Mouse (Mus musculus) layer of hippocampus, adult 11-12 months (tissue): ENCODE measurements at regions not wholly inside any gene's neighbourhood (a gene's known extent, or its start where the extent isn't known, plus 50 kb on each side); places are given as distances from the start of the nearest gene placed in this dataset.
A peak's percentile ranks its signal among the peaks of the same experiment; 100 is the strongest.

Source experiments
- DNase-seq: peaks from one replicate; pipeline ENCODE4 v3.0.0; 2022; ENCODE audit warnings: low spot score

GRCm38 (mm10) chr5:82472146-82472545 is 882.8 kb downstream of the Tecrl start:
- DNase-seq: no peak

DNA sequence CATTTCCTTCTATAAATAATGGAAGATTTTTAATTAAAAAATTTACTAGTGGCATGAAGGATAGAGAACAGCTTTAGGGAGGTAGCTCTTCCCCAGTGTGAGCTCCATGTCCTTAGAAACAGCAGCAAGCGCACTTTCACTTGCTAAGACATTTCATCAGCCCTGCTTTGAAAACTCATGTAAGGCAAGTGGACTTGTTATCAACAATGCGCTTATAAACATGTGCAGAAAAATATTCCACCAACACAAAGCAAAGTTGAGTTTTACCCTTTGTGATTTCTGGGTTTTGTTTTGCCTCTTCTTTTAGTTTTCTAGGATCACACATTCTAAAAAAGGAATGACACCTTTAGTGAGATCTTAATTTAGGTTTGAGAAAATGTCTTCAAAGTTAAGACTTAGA is 890.7 kb downstream of the Tecrl start:
- DNase-seq: no peak

GRCm38 (mm10) chr5:82441288-82441687 is 913.7 kb downstream of the Tecrl start:
- peak; percentile 7 for DNase-seq

DNA sequence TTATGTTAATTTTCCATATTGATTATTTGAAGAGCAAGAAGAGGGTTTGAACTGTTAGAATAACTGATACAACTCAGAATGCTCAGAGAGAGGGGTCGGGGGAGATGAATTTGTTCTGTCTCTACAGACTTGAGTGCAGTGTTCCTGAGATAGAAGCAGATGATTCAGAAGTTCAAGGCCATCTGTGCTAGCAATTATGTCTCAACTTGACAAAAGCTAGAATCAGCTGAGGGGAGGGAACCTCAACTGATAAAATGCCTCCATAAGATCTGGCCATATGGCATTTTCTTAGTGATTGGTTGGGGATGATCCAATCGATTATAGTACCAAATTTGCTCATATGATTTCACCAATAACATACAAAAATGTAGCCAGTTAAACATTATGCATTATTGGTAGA is 914.9 kb downstream of the Tecrl start:
- DNase-seq: no peak

GRCm38 (mm10) chr5:82420396-82420795 is 934.6 kb downstream of the Tecrl start:
- DNase-seq: no peak

- no peak for DNase-seq
These were observed 958.3 kb downstream of the Tecrl start for GRCm38 (mm10) chr5:82396632-82397234.

DNA sequence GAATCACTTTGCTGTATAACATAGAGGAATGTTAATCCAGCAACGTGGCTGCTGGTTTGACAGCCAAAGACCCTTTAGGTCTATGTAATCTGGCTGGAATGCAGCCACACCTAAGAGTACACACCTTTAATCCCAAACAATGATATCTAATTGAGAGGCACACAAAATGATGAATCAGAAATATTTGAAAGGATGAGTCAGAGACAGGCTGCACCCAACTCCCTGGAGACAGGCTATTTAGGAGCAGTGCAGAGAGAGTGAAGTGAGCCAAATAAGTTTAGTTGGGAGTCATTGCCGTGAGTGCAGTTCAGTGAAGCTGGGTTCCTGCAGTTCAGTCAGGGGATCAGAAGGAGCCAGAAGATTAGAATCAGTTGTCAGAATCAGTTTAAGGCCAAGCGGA is 993.4 kb downstream of the Tecrl start:
- no peak for DNase-seq

DNA sequence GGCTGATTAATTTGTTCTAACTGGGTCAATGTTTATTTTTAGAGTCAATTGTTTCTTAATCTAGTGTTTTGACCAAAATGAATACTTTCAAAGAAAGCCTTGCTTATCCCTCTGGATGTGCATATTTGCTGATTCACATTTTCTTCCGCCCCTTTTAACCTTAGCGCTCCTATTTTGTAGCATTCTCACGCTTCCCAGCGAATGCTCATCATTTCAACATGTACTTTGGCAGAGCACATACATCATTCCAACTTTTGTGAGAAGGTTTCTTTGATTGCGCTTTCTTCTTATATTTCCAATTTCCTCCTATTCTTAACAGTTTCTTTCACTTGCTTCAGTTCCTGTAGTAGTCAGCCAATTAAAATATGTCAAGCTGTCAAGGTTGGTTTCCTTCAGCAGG is 998.7 kb downstream of the Tecrl start:
- no peak for DNase-seq

DNA sequence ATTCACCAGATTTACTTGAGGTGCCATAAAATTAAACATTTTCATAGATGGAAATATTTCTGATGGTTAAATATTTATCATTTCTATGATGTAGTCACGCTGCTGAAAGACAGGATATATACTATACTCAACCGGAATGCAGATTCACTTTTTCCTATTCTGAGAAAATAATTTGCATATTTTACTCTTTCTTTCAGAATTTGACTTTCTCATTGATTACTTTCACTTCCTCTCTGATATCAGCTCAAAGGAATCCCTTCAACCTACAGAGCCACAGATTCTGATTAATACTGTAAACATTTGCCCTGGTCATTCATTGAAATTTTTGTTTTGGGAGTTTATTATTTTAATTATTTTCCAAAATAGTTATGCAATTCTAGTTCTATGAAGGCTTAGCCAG is 1003.9 kb downstream of the Tecrl start:
- no peak for DNase-seq

DNA sequence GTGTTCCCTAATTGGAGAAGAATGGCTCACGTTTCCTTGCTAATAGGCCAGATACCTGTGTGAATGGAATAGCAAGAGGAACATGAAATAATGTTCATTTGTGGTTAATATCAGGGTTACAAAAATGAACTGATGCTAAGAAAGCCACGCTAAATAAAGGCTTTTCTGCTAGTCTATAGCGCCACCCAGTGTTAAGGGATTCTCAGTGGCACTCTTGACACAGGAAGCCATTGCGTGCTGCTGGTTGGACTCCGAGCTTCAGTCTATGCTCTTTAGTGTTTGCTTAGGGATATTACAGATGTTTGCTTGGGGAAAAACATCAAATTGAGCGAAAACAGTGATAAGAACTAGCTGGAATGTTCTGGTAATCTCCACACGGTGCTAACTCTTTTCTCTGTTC is 1008.3 kb downstream of the Tecrl start:
- peak; percentile 75 for DNase-seq

DNA sequence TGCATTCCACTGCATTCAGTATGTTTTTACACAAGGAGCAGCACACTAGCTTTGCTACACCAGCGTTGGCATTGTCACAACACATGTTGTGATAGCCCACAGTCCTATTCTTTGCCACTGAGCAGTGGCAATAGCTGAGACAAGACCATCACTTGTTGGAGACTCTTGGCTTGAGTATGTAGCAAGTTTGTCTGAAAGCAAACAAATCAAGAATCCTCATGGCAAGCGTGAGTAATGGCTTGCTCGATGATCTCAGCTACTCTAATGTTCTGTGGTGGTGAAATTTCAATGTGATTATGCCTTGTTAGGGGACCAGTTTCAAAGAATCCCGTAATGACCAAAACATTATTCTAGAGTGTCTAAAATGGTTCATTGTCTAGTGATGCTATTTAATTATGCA is 1030.6 kb downstream of the Tecrl start:
- DNase-seq: no peak

DNA sequence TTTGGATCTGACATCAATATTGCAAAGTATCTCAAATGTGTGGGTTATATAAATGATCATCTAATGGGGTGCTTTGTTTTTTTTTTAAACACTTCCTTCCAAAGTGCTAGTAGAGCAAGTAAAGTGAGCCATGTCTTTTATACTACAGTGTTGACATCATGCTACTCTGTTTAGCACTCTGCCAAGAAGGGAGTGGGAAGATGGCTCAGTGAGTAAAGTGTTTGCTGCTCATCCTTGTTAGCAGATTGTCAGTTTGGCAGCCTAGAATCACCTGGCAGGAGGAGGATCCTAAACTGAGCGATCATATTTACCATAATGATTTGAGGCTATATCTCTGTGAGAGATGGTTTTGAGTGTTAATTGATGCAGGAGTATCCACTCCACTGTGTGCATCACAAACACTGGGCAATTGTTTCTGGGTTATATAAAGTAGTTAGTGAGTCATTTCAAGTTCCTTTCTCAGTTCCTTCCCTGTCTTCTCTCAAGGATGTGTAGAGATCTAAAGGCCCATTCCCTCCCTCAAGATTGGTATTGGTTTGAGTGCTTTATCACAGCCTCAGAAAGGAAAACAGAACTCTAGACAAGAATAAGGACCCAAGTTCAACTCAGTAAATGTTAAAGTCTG is 1035.2 kb downstream of the Tecrl start:
- DNase-seq: no peak

DNA sequence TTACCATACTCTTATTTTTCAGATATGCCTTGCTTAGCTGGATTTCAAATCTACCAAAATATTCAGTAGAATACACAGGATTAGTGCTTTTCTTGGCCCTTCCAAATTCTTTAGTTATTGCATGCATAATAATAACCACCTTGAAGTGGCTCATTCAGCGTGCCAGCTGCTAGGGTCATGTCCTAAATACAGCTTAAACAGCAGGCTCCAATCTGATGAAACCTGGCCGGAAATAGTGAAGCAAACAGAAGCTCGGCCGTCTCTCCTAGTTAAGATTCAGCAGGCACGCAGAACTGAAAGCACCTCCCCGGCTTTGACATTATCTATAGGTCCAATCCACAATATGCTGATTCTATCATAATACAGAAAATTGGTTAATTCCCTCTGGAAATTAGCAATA is 1042.9 kb downstream of the Tecrl start:
- DNase-seq: no peak

DNA sequence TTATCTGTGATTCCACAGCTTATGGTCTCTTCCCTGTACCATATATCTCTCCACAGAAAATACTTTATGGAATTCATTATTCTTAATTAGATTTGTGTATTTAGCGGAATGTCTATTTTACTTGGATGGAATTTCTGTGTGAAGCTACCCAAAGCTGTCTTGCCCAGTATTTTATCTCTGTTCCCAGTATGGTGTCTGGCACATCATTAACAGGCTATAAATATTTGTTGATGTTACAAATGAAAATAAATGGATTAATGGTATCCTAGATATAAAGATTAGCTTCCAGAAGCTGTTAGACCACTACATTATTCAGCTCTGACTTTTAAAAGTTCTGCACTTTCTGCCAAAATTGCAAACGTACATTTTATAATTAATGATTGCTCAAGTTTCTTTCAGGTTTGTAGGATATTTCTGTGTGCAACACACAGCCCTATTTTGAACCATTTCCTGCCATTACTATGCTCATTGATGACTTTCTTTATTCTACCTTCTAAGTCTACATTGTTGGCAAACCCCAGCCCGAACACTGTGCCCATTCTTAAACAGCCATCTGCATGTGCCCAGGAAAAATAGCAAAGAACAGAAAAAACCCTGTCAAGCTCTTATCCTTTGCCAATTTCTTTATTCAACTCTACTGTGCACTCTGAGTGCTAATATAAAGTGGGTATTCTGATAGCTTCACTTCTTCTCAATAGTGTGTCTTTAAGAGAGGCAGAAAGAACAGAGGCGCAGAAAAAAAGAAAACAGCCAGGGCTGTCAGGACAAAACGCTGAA is 1066.7 kb downstream of the Tecrl start:
- no peak for DNase-seq

- DNase-seq: no peak
These were observed 1101.5 kb downstream of the Tecrl start for GRCm38 (mm10) chr5:82253356-82254104.

DNA sequence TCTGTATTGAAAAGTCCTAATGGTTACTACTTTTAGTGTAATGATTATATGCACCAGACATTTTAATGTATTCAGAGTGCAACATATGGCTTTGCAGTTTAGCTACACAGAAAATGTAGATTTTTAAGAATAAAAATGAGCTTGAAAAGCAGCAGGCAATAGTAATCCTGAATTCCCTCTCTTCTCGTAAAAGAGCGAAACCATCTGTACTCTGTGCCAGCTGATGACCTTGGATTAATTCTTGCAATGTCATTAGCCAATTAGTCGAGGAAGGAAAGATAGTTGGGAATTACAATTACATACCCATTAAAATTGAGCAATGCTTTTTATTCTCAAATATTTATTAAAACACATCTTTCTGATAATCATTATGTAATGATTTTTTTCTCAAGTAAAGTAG is 1128.7 kb downstream of the Tecrl start:
- no peak for DNase-seq

DNA sequence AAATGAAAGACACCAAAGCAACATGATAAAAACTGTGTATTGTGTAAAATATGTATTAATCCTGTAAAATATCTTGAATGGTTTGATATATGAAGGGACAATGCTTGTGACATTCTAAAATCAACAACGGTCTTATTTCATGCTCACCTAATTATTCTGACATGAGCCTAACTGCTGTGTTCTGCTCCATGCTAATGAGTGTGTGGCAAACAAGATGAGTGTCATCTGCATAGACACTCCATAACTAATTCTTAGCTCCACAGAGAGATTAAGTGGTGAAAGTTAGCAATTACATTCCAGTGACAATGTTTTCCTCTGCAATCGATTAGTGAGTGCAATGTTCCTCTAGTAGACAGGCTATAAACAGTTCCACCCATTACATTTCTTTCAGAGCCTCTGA is 1131.4 kb downstream of the Tecrl start:
- no peak for DNase-seq

DNA sequence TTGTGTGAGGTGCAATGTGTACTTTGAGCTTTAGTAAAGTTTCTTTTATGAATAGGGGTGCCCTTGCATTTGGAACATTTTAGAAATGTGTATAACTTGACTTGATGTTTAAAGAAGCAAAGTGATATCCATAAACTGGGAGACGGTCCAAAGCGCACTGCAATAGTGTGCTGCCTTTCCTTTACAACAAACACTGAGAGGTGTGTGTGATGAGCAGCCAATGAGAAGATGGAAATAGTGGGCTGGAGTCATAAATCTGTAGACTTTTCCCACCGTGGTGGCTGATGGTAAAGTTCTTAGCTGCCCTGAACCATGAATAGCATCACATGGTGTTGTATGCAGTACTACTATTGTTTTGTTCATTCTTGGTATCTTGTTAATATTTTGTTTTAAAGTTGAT is 1151.4 kb downstream of the Tecrl start:
- no peak for DNase-seq
